Mouse (Mus musculus) T-helper 17 cell (primary cell): ENCODE results near the gene Tgfbrap1.
"Not testable (repeated sequence)": the region's sequence is repeated elsewhere in the genome, so short reads cannot be mapped to it uniquely, and the experiment has no call there.

Experiments
- in situ Hi-C, 2 experiments: fragments of 300-600 bp; cut with MboI, MseI; formaldehyde crosslinking; loops; 1 replicate in 1 of 2; 2 replicates in 1 of 2; pipeline ENCODE4 v1.15.1; 2025; ENCODE audit warnings: high pct_unique_total_duplicates in 2 of 2

Gene Tgfbrap1

GRCm38 (mm10) chr1:43098031-43098984, at the start of gene Tgfbrap1, which contains the start of gene AI597479:
Tgfbrap1 (minus strand) TSS chr1:43098637.
AI597479 (plus strand) TSS chr1:43098710.
- in situ Hi-C loops, result no loop called here

GRCm38 (mm10) chr1:43147474-43147873, 49.0 kb upstream of the Tgfbrap1 start:
- in situ Hi-C loops, result no loop called here

GRCm38 (mm10) chr1:43145388-43145787, 47.0 kb upstream of the Tgfbrap1 start:
- in situ Hi-C loops, result no loop called here

- in situ Hi-C loops, result loop anchor here (5.0 kb wide), 2 partner anchors 118 to 123 kb away; no protein-coding TSS in a partner anchor
Measured at GRCm38 (mm10) chr1:43144338-43144906, 46.0 kb upstream of the Tgfbrap1 start.

GRCm38 (mm10) chr1:43143791-43144190, 45.4 kb upstream of the Tgfbrap1 start:
- in situ Hi-C loops, result loop anchor here (5.0 kb wide), 2 partner anchors 119 to 124 kb away; no protein-coding TSS in a partner anchor

- in situ Hi-C loops, result loop anchor here (5.0 kb wide), 2 partner anchors 119 to 124 kb away; no protein-coding TSS in a partner anchor
Measured at GRCm38 (mm10) chr1:43143284-43143683, 44.8 kb upstream of the Tgfbrap1 start.

- in situ Hi-C loops, result loop anchor here (5.0 kb wide), 2 partner anchors 119 to 124 kb away; no protein-coding TSS in a partner anchor
Measured at GRCm38 (mm10) chr1:43142849-43143248, 44.4 kb upstream of the Tgfbrap1 start.

- in situ Hi-C loops, result loop anchor here (5.0 kb wide), 2 partner anchors 121 to 126 kb away; no protein-coding TSS in a partner anchor
Measured at GRCm38 (mm10) chr1:43141555-43141961, 43.1 kb upstream of the Tgfbrap1 start.

- in situ Hi-C loops, result loop anchor here (5.0 kb wide), 2 partner anchors 123 to 128 kb away; no protein-coding TSS in a partner anchor
Measured at GRCm38 (mm10) chr1:43139587-43140266, 41.3 kb upstream of the Tgfbrap1 start.

- in situ Hi-C loops, result no loop called here
Measured at GRCm38 (mm10) chr1:43138268-43138812, 39.9 kb upstream of the Tgfbrap1 start.

- in situ Hi-C loops, result no loop called here
Measured at GRCm38 (mm10) chr1:43137334-43137733, 38.9 kb upstream of the Tgfbrap1 start.

GRCm38 (mm10) chr1:43136488-43137029, 38.1 kb upstream of the Tgfbrap1 start:
- in situ Hi-C loops, result not testable (repeated sequence)

- in situ Hi-C loops, result loop anchor here in 1 of 2 experiments (5.0 kb wide), 1 partner anchor 611 kb away; no protein-coding TSS in a partner anchor
Measured at GRCm38 (mm10) chr1:43131591-43131990, 33.2 kb upstream of the Tgfbrap1 start.

- in situ Hi-C loops, result loop anchor here in 1 of 2 experiments (5.0 kb wide), 1 partner anchor 612 kb away; no protein-coding TSS in a partner anchor
Measured at GRCm38 (mm10) chr1:43130219-43130981, 32.0 kb upstream of the Tgfbrap1 start.

GRCm38 (mm10) chr1:43127820-43128610, 29.6 kb upstream of the Tgfbrap1 start:
- in situ Hi-C loops, result no loop called here

- in situ Hi-C loops, result no loop called here
Measured at GRCm38 (mm10) chr1:43127196-43127595, 28.8 kb upstream of the Tgfbrap1 start.

GRCm38 (mm10) chr1:43124726-43125125, 26.3 kb upstream of the Tgfbrap1 start:
- in situ Hi-C loops, result no loop called here

GRCm38 (mm10) chr1:43122616-43123015, 24.2 kb upstream of the Tgfbrap1 start:
- in situ Hi-C loops, result no loop called here

- in situ Hi-C loops, result no loop called here
Measured at GRCm38 (mm10) chr1:43120950-43121349, 22.5 kb upstream of the Tgfbrap1 start.
